Mouse (Mus musculus) G1E (cell line): ENCODE measurements around the gene Ikzf3. TPM values are rescaled to one million over a fixed set of nuclear protein-coding genes. Genes with fewer than 3 reads are reported as not detected.

Experiments used
- ATAC-seq: 2 replicates; pipeline ENCODE4 v1.8.0; 2016; ENCODE audit warnings: mild to moderate bottlenecking; ENCODE audit not compliant: insufficient number of reproducible peaks, poor library complexity, low FRiP score, severe bottlenecking; ENCODE audit errors: extremely low read depth
- DNase-seq: peaks from one replicate; pipeline ENCODE4 v3.0.0; 2012; ENCODE audit warnings: low spot score
- H3K27me3 ChIP-seq: 2 replicates; pipeline ENCODE4 v1.6.1; 2012; ENCODE audit warnings: mild to moderate bottlenecking, low read length, inconsistent platforms; ENCODE audit not compliant: insufficient read depth
- H3K36me3 ChIP-seq: replicated peaks from 2 replicates; pipeline ENCODE3; 2012; ENCODE audit warnings: mild to moderate bottlenecking, inconsistent platforms
- H3K4me1 ChIP-seq: 2 replicates; pipeline ENCODE4 v1.6.1; 2012; ENCODE audit warnings: low read depth, low read length, inconsistent platforms, mixed read lengths; ENCODE audit not compliant: insufficient read depth
- H3K4me3 ChIP-seq: 2 replicates; pipeline ENCODE4 v1.5.1; 2012; ENCODE audit warnings: low read depth, mild to moderate bottlenecking, inconsistent platforms, low read length, moderate library complexity, mixed read lengths
- H3K9me3 ChIP-seq: replicated peaks from 2 replicates; pipeline ENCODE4 v1.6.1; 2012; ENCODE audit warnings: inconsistent platforms
- CTCF ChIP-seq: IDR thresholded peaks from 2 replicates; pipeline ENCODE4 v1.5.1; 2012; ENCODE audit warnings: low read depth, low read length, inconsistent platforms, mixed read lengths
- GATA1 ChIP-seq: IDR thresholded peaks from 2 replicates; pipeline ENCODE4 v1.6.1; 2012; ENCODE audit warnings: borderline replicate concordance, low read length, inconsistent platforms, mixed read lengths
- GATA2 ChIP-seq: IDR thresholded peaks from 2 replicates; pipeline ENCODE4 v1.6.1; 2012; ENCODE audit warnings: low read depth, low read length, inconsistent platforms, borderline replicate concordance
- POLR2AphosphoS5 ChIP-seq: IDR thresholded peaks from 2 replicates; pipeline ENCODE4 v1.6.1; 2012; ENCODE audit warnings: low read depth, low read length, inconsistent platforms; ENCODE audit not compliant: insufficient replicate concordance
- TAL1 ChIP-seq: conservative IDR thresholded peaks from 2 replicates; pipeline ENCODE4 v1.6.1; 2012; ENCODE audit warnings: low read depth, low read length, inconsistent platforms, mixed read lengths
- polyA plus RNA-seq: library from polyadenylated mRNA; stranded (reverse); fragments of >175 nt; gene quantifications from 2 replicates; pipeline ENCODE4 v1.2.3, GENCODE M21; 2012
- total RNA-seq, 2 experiments: library from RNA; stranded (forward) in 1 of 2; stranded (reverse) in 1 of 2; fragments of 200-1000 nt in 1 of 2; fragments of >200 nt in 1 of 2; fragmentation: Nextera tagmentation in 1 of 2; gene quantifications; 2 replicates each; pipeline ENCODE4 v1.2.3; 2014 to 2017

Ikzf3 gene
- total and polyA plus RNA-seq, 3 experiments: 0.01 to 0.71 TPM; not detected in 1

- Histone ChIP-seq H3K36me3 (no peaks in the 10 kb centered on the region), H3K27me3 (peaks cover 40% of the 10 kb centered on the region)
Measured at GRCm38 (mm10) chr11:98464516-98464915, 81.3 kb downstream of the Ikzf3 start.

GRCm38 (mm10) chr11:98463911-98464310 lies 81.9 kb downstream of the Ikzf3 start:
- no peaks in the 10 kb centered on the region for H3K36me3 ChIP-seq
- no peak for ATAC-seq
- no peak for TF ChIP-seq POLR2AphosphoS5
- TF ChIP-seq CTCF: no peak
- TF ChIP-seq TAL1: no peak
- no peak for TF ChIP-seq GATA1
- TF ChIP-seq GATA2: no peak
- peaks cover 9% of the 10 kb centered on the region; the same call in 1 of the 2 replicates for H3K4me1 ChIP-seq
- no peaks in the 10 kb centered on the region for H3K9me3 ChIP-seq
- peaks cover 41% of the 10 kb centered on the region for H3K27me3 ChIP-seq
- no peak overlapping the region for H3K4me3 ChIP-seq
- DNase-seq: no peak

More at GRCm38 (mm10) chr11:98464516-98464915, 81.3 kb downstream of the Ikzf3 start:
- H3K4me3 ChIP-seq: no peak overlapping the region
- H3K9me3 ChIP-seq: no peaks in the 10 kb centered on the region
- TF ChIP-seq POLR2AphosphoS5: no peak
- no peak for TF ChIP-seq GATA1
- no peak for TF ChIP-seq CTCF
- no peak for TF ChIP-seq TAL1
- no peak for TF ChIP-seq GATA2
- no peak for DNase-seq
- ATAC-seq: no peak
- peaks cover 4% of the 10 kb centered on the region; the same call in 1 of the 2 replicates for H3K4me1 ChIP-seq

GRCm38 (mm10) chr11:98462255-98462654 lies 83.6 kb downstream of the Ikzf3 start:
- Histone ChIP-seq H3K36me3 (no peaks in the 10 kb centered on the region), H3K4me3 (no peak overlapping the region), H3K27me3 (peaks cover 35% of the 10 kb centered on the region), H3K4me1 (peaks cover 23% of the 10 kb centered on the region), H3K9me3 (no peaks in the 10 kb centered on the region)
- ATAC-seq (no peak), DNase-seq (no peak)
- TF ChIP-seq GATA1 (no peak), CTCF (no peak), POLR2AphosphoS5 (no peak), TAL1 (no peak), GATA2 (no peak)

GRCm38 (mm10) chr11:98461109-98461720 lies 84.6 kb downstream of the Ikzf3 start:
- peaks cover 29% of the 10 kb centered on the region for H3K27me3 ChIP-seq
- H3K4me1 ChIP-seq: peaks cover 30% of the 10 kb centered on the region
- no peaks in the 10 kb centered on the region for H3K36me3 ChIP-seq
- TF ChIP-seq GATA1: no peak
- TF ChIP-seq TAL1: no peak
- TF ChIP-seq CTCF: no peak
- no peak for TF ChIP-seq GATA2
- no peak for TF ChIP-seq POLR2AphosphoS5
- ATAC-seq: no peak
- H3K9me3 ChIP-seq: no peaks in the 10 kb centered on the region
- H3K4me3 ChIP-seq: no peak overlapping the region
- DNase-seq: no peak

GRCm38 (mm10) chr11:98459860-98460259 lies 86.0 kb downstream of the Ikzf3 start:
- peaks cover 34% of the 10 kb centered on the region for H3K27me3 ChIP-seq

GRCm38 (mm10) chr11:98459071-98459741 lies 86.6 kb downstream of the Ikzf3 start:
- Histone ChIP-seq H3K9me3 (no peaks in the 10 kb centered on the region; the same call in 1 of the 2 replicates), H3K27me3 (peaks cover 40% of the 10 kb centered on the region), H3K36me3 (no peaks in the 10 kb centered on the region), H3K4me1 (peaks cover 30% of the 10 kb centered on the region), H3K4me3 (no peak overlapping the region)
- DNase-seq (no peak), ATAC-seq (no peak)
- TF ChIP-seq GATA1: no peak
- TF ChIP-seq TAL1: no peak
- no peak for TF ChIP-seq CTCF
- no peak for TF ChIP-seq GATA2
- TF ChIP-seq POLR2AphosphoS5: no peak

More at GRCm38 (mm10) chr11:98459860-98460259, 86.0 kb downstream of the Ikzf3 start:
- ATAC-seq (no peak), DNase-seq (no peak)
- Histone ChIP-seq H3K36me3 (no peaks in the 10 kb centered on the region), H3K9me3 (no peaks in the 10 kb centered on the region; the same call in 1 of the 2 replicates), H3K4me1 (peaks cover 30% of the 10 kb centered on the region), H3K4me3 (no peak overlapping the region)
- TF ChIP-seq GATA1 (no peak), TAL1 (no peak), GATA2 (no peak), CTCF (no peak), POLR2AphosphoS5 (no peak)
